Mouse (Mus musculus): ENCODE data around the gene Ryr1. TPM values are rescaled to one million over a fixed set of nuclear protein-coding genes. Genes with fewer than 3 reads are reported as not detected.

The Ryr1 gene
- 1.2 TPM for polyA plus RNA-seq (2017; shearing (Covaris generic))

GRCm38 (mm10) chr7:29124970-29125369 is at the start of gene Ryr1:
Gene Ryr1, minus strand, starts transcription at chr7:29125179.

GRCm38 (mm10) chr7:29170066-29170754 is 45.2 kb upstream of the Ryr1 start, which contains the start of the genes Ggn and Spred3:
Gene Ggn, plus strand, starts transcription at chr7:29170210.
Gene Spred3, minus strand, starts transcription at chr7:29170411.

GRCm38 (mm10) chr7:29155838-29156782 is 31.1 kb upstream of the Ryr1 start, which contains the start of gene Fam98c:
Gene Fam98c, minus strand, starts transcription at chr7:29156234.

GRCm38 (mm10) chr7:29134693-29135386 is 9.9 kb upstream of the Ryr1 start, which contains the start of gene Rasgrp4:
Gene Rasgrp4, plus strand, starts transcription at chr7:29134851.

GRCm38 (mm10) chr7:28981651-28982273 is 143.2 kb downstream of the Ryr1 start, which contains the start of the genes Eif3k and Map4k1:
Gene Eif3k, minus strand, starts transcription at chr7:28981864.
Gene Map4k1, plus strand, starts transcription at chr7:28982050.

GRCm38 (mm10) chr7:28961927-28962670 is 162.9 kb downstream of the Ryr1 start, which contains the start of gene Actn4:
Gene Actn4, minus strand, starts transcription at chr7:28962340.

Other genes with a start within 250 kb of the Ryr1 start
- 0.17 TPM for gene Capn12, start 243.8 kb downstream of the Ryr1 start, polyA plus RNA-seq (2017; shearing (Covaris generic))
- 261 TPM for gene Actn4, start 162.8 kb downstream of the Ryr1 start, polyA plus RNA-seq (2017; shearing (Covaris generic))
- 289 TPM for gene Eif3k, start 143.3 kb downstream of the Ryr1 start, polyA plus RNA-seq (2017; shearing (Covaris generic))
- 128 TPM for gene Map4k1, start 143.1 kb downstream of the Ryr1 start, polyA plus RNA-seq (2017; shearing (Covaris generic))
- gene Rasgrp4, start 9.7 kb upstream of the Ryr1 start, polyA plus RNA-seq (2017; shearing (Covaris generic)): 0.29 TPM
- 43.6 TPM for gene Fam98c, start 31.1 kb upstream of the Ryr1 start, polyA plus RNA-seq (2017; shearing (Covaris generic))
- not detected for gene Ggn, start 45.0 kb upstream of the Ryr1 start, polyA plus RNA-seq (2017; shearing (Covaris generic))
- gene Spred3, start 45.2 kb upstream of the Ryr1 start, polyA plus RNA-seq (2017; shearing (Covaris generic)): not detected
- 173 TPM for gene Psmd8, start 55.5 kb upstream of the Ryr1 start, polyA plus RNA-seq (2017; shearing (Covaris generic))
- 1.4 TPM for gene Catsperg1, start 88.9 kb upstream of the Ryr1 start, polyA plus RNA-seq (2017; shearing (Covaris generic))
- 1.6 TPM for gene Kcnk6, start 107.3 kb upstream of the Ryr1 start, polyA plus RNA-seq (2017; shearing (Covaris generic))
- gene Yif1b, start 113.2 kb upstream of the Ryr1 start, polyA plus RNA-seq (2017; shearing (Covaris generic)): 49.7 TPM
- gene 2200002D01Rik, start 123.3 kb upstream of the Ryr1 start, polyA plus RNA-seq (2017; shearing (Covaris generic)): 0.79 TPM
- 130 TPM for gene Spint2, start 156.7 kb upstream of the Ryr1 start, polyA plus RNA-seq (2017; shearing (Covaris generic))
- gene Ppp1r14a, start 164.1 kb upstream of the Ryr1 start, polyA plus RNA-seq (2017; shearing (Covaris generic)): not detected
- gene Dpf1, start 178.8 kb upstream of the Ryr1 start, polyA plus RNA-seq (2017; shearing (Covaris generic)): not detected

Measured in effector memory CD4-positive, alpha-beta T cell, adult 7 months (primary cell).